Mouse (Mus musculus) monocyte, adult 5-6 weeks (primary cell): ENCODE results near the gene Kcnab2. TPM values are rescaled to one million over a fixed set of nuclear protein-coding genes. Genes with fewer than 3 reads are reported as not detected.

ENCODE experiments used
- ATAC-seq: fragments of 153-309, 156-312 bp; replicated peaks from 2 replicates; pipeline ENCODE4 v1.8.0; 2017; ENCODE audit warnings: mild to moderate bottlenecking; ENCODE audit not compliant: low TSS enrichment, insufficient number of reproducible peaks, severe bottlenecking, poor library complexity, low FRiP score
- total RNA-seq: library from RNA; stranded (forward); fragments of 200-1000, 200-491, 200-594 nt; gene quantifications from 3 replicates; pipeline ENCODE4 v1.2.3, GENCODE M21; 2017

Kcnab2 gene
- 75.3 to 156 TPM (median 133 TPM) in 3 replicates for total RNA-seq

DNA sequence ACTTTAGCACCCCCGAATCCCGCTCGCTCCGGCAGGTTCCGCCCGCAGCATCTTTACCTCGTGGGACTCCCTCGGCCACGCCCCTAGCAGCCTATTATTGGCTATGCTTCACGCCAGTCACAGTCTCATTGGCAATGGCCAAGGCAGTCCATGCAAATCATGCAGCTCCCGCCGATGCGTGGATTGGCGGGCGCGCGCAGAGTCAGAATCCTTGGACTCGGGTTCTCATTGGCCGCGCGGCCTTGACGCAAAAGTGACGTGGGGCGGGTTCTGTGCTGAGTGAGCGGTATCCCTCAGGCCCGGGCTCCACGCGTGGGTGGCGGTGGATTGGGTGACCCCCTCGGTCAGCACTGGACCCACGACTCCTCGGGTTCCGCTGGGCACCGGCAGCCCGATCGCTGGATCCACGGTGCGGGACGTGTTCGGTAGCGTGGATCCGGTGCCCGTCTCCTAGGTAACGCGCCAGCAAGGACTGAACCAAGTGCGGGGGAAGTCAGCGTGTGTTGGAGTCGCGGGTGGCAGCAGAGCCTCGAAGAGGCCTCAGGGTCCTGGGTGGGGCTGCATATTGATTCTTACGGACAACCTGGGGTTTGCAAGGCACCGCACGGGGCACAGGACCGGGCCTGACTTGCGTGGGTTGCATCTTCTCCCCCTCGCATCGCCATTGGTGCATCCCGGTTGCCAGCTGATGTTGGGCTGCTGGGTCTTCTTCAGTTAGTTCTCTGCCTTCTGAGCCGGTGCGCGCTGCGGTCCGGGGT, at the start of gene Kcnab2:
Gene Kcnab2 (minus strand): TSS at position 406 of the 758 bp plus-strand sequence.
- peak; percentile 96 for ATAC-seq

DNA sequence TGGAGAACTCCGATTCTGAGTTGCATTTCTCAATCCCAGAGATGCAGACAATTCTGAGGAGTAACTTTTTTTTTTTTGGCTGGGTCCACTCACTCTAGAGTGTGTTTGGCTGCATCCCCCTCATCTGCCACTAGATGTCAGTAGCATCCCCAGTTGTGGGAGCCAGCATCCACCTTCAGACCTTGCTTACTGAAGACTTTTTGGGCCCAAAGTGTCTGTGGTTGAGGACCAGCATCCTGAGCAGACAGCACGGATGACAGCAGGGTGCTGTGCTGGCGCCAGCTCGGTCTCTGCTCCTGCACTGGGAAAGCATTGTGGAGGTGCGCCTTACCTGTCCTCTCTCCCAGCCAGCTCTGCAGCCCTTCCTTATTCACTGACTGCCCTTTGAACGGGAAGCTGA, 42.4 kb upstream of the Kcnab2 start:
- 0 out of 2 replicates have a peak, but pooled peaks have one; percentile 34 for ATAC-seq

DNA sequence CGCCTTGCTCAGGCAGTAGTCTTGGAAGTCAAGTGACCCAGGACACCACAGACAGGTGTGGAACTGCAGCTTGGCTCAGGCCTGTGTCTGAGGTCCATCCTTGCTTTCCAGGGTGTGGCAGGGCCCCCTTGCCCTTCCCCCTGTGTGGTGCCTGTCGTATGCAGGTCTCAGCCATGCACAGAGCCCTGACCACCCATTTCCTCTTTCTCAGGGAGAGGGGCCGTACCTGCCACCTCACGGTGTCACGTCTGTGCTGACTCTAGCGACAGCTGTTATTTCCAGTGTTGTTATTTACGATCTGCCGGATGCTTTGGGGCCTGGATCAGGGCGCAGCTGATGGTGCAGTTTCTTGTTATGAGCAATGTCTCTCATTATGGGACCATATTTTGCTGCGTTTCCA, 41.4 kb upstream of the Kcnab2 start:
- ATAC-seq, result no peak

- ATAC-seq, result no peak
Observed at GRCm38 (mm10) chr4:152514884-152515283, 37.2 kb upstream of the Kcnab2 start.

DNA sequence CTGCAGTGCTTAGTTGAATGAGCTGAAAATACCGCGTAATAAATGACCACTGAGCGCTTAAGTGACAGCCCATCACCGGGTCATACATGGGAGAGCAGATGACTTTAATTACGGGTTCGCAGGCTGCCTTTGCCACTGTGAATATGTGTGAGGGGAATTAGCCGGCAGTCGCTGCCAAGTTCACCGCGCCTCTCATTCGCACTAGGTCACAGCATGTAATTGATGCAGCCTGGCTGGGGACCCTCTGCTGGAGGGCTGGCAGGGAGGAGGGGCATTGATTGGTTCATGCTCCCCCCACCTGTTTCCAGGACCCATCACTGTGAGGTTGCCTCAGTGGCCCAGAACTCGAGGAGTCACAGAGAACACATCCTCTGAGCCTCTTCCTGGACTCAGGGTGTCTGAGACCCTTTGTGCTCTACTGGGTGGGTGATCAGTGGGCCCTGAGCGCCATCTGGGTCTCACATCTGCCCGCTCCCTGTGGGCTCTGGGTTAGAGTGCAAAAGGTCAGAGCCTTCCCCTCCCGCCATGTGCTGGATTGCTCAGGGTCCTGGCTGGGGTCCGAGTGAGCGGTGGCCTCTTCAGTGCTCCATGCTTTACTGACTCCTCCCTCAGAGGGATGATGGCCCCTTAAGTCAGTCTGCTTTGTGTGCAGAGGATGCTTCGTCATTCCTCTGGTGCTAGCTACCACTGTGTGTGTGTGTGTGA, 34.7 kb upstream of the Kcnab2 start:
- ATAC-seq, result no peak

- no peak for ATAC-seq
Observed at GRCm38 (mm10) chr4:152494360-152494879, 16.7 kb upstream of the Kcnab2 start.

- peak; percentile 64 for ATAC-seq
Observed at GRCm38 (mm10) chr4:152491250-152491899, 13.7 kb upstream of the Kcnab2 start.

GRCm38 (mm10) chr4:152490311-152490710, 12.6 kb upstream of the Kcnab2 start:
- ATAC-seq, result no peak

DNA sequence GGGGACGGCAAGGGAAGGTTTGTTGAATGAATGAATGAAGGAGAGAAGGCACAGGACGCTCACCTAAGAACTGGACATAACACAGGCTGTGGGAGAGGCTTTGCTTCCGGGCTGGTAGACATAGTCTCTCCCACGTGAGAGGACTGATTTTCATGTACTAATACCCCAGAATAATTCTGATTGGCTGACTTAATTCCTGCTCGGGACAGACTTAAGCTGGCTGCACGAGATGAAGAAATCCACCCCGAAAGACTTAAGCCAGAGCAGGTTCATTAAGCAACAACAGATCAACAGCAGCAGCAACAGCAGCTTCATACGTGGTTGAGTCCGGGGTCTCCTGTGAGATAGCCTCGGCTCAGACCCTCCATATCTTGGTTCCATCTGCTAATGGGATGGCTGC, 10.4 kb upstream of the Kcnab2 start:
- no peak for ATAC-seq

- no peak for ATAC-seq
Observed at GRCm38 (mm10) chr4:152480426-152480825, 2.8 kb upstream of the Kcnab2 start.

DNA sequence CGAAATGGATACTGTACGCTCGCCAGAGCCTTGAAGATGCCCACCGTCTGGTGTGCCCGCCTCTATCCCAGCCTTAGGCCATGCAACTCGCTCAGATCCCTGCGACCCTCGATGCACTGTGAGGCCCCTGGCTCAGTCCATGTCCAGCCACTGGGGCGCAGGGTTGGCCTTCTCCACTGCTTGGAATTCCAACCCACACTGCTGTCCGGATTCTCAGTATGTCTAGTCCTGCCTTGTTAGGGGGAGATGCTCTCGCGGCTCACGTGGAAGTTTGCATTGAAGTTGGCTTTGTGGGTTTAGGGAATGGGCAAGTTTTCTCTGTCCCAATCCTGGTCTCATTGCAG, 525 bp upstream of the Kcnab2 start:
- ATAC-seq, result no peak

GRCm38 (mm10) chr4:152477106-152477465, 585 bp downstream of the Kcnab2 start:
- no peak for ATAC-seq

GRCm38 (mm10) chr4:152476427-152477023, 1.1 kb downstream of the Kcnab2 start, which contains the start of gene Nphp4:
Gene Nphp4 (plus strand): TSS chr4:152476706.
- no peak for ATAC-seq

DNA sequence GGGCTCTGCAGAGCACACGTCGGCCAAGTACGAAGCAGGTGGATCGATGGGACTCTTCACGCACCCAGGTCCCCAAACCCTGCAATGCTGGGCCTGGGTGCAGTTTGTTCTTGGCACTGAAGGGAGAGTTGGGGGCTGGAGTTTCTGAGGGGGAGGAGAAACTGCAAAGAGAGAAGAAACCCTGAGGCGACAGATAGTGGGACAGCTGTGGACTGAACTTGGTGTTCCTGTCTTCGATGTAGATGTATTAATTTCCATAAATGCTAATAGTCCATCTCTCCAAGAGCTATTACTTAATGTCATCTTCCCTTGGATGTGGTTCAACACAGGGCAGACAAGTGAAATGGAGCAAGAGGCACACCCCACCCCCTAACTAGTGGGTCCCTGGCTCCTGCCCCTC, 1.7 kb downstream of the Kcnab2 start:
- no peak for ATAC-seq

GRCm38 (mm10) chr4:152467951-152468350, 9.7 kb downstream of the Kcnab2 start:
- ATAC-seq, result no peak

GRCm38 (mm10) chr4:152466601-152467000, 11.1 kb downstream of the Kcnab2 start:
- ATAC-seq, result no peak

GRCm38 (mm10) chr4:152465116-152465515, 12.6 kb downstream of the Kcnab2 start:
- ATAC-seq, result no peak

- ATAC-seq, result no peak
Observed at GRCm38 (mm10) chr4:152463147-152463546, 14.5 kb downstream of the Kcnab2 start.

DNA sequence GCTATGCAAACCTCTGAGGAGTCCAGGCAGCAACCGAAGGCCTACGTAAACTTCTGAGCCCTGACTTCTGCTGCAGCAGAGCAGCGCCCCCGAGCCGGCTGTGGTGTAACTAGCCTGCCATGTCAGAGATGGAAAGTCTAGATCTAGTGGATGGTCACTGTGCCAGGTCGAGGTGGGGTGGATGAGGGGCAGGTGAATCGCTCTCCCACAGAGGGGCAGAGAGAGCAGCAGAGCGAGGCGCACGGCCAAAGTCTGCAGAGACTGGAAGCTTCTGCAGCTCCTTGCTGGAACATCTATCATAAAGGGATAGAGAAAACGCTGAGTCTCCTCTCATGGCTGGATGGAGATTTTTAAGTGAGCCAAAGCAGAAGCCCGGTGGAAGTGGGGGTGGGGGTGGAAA, 15.2 kb downstream of the Kcnab2 start:
- ATAC-seq, result no peak
